Mouse (Mus musculus) MEL (cell line): ENCODE data around the gene Scube3. TPM values are rescaled to one million over a fixed set of nuclear protein-coding genes. Genes with fewer than 3 reads are reported as not detected.

Source experiments
- polyA plus RNA-seq, 2 experiments: library from polyadenylated mRNA; stranded (reverse) in 1 of 2; unstranded in 1 of 2; fragments of >175 nt in 1 of 2; fragments of >200 nt in 1 of 2; gene quantifications; 2 replicates each; pipeline versions ENCODE4 v1.2.1 to v1.2.4; 2012; ENCODE audit warnings: low replicate concordance in 2 of 2, low read depth in 1 of 2; ENCODE audit not compliant: insufficient read length in 2 of 2, insufficient read depth in 1 of 2, missing spikeins in 1 of 2
- total RNA-seq: library from RNA; depleted of rRNA; stranded (reverse); fragments of 300-350 nt; gene quantifications from 2 replicates; pipeline ENCODE4 v1.2.3, GENCODE M21; 2012; rRNA removed

Gene Scube3
- total and polyA plus RNA-seq, 3 experiments, result 0.03 to 0.04 TPM; not detected in 1

Other genes starting within 250 kb of the Scube3 start
- 11.6 and 11.9 TPM in 2 replicates for gene Anks1, start 232.8 kb upstream of the Scube3 start, total RNA-seq
- gene Anks1, start 232.8 kb upstream of the Scube3 start, polyA plus RNA-seq, result 10 to 100 TPM in 1 of 2 experiments, not detected in 1; 15.9 TPM
- gene Taf11, start 232.3 kb upstream of the Scube3 start, total RNA-seq, result 40.8 and 45.7 TPM in 2 replicates
- gene Taf11, start 232.3 kb upstream of the Scube3 start, polyA plus RNA-seq, result 10 to 100 TPM in 1 of 2 experiments, not detected in 1; 77.8 TPM
- 0.46 and 0.50 TPM in 2 replicates for gene Tcp11, start 61.5 kb upstream of the Scube3 start, total RNA-seq
- under 1 TPM in 1 of 2 experiments, not detected in 1; 0.82 TPM for gene Tcp11, start 61.5 kb upstream of the Scube3 start, polyA plus RNA-seq
- gene Zfp523, start 35.0 kb downstream of the Scube3 start, total RNA-seq, result 21.4 and 29.5 TPM in 2 replicates
- gene Zfp523, start 35.0 kb downstream of the Scube3 start, polyA plus RNA-seq, result 10 to 100 TPM in 1 of 2 experiments, not detected in 1; 53.0 TPM
- 110 and 121 TPM in 2 replicates for gene Def6, start 65.6 kb downstream of the Scube3 start, total RNA-seq
- gene Def6, start 65.6 kb downstream of the Scube3 start, polyA plus RNA-seq, result 100 to 1,000 TPM in 1 of 2 experiments, not detected in 1; 154 TPM
- 3.4 and 3.5 TPM in 2 replicates for gene Ppard, start 90.6 kb downstream of the Scube3 start, total RNA-seq
- gene Ppard, start 90.6 kb downstream of the Scube3 start, polyA plus RNA-seq, result 10 to 100 TPM in 1 of 2 experiments, not detected in 1; 12.7 TPM
- gene Fance, start 171.4 kb downstream of the Scube3 start, total RNA-seq, result 46.0 and 51.2 TPM in 2 replicates
- 100 to 1,000 TPM; 105 to 382 TPM for gene Fance, start 171.4 kb downstream of the Scube3 start, polyA plus RNA-seq
- gene Rpl10a, start 186.3 kb downstream of the Scube3 start, total RNA-seq, result 2,803 and 2,872 TPM in 2 replicates
- gene Rpl10a, start 186.3 kb downstream of the Scube3 start, polyA plus RNA-seq, result 1,000 to 10,000 TPM in 1 of 2 experiments, not detected in 1; 2,044 TPM
- 0.46 and 0.73 TPM in 2 replicates for gene Tead3, start 208.7 kb downstream of the Scube3 start, total RNA-seq
- gene Tead3, start 208.7 kb downstream of the Scube3 start, polyA plus RNA-seq, result 1 to 10 TPM in 1 of 2 experiments, not detected in 1; 4.1 TPM
- 0.23 and 0.49 TPM in 2 replicates for gene Tulp1, start 223.1 kb downstream of the Scube3 start, total RNA-seq
- gene Tulp1, start 223.1 kb downstream of the Scube3 start, polyA plus RNA-seq, result 1 to 10 TPM in 1 of 2 experiments, not detected in 1; 2.4 TPM